Mouse (Mus musculus): ENCODE data around the gene Ociad2. TPM values are rescaled to one million over a fixed set of nuclear protein-coding genes. Genes with fewer than 3 reads are reported as not detected.

Gene Ociad2
- polyA plus RNA-seq (2014; fragmentation: Nextera tagmentation; extraction: Ambion mirVana), result 22.0 and 22.5 TPM in 2 replicates

- WGBS, result 81% methylated on average over 8 of the region's 8 CpGs
- Histone ChIP-seq H3K27me3 (ENCODE audit: control insufficient read depth, insufficient read depth, low read length) (no peaks in the 10 kb centered on the region), H3K4me2 (ENCODE audit: low read depth, low read length) (no peak within 1 kb of the TSS), H3K4me1 (ENCODE audit: control insufficient read depth, insufficient read depth, low read length) (no peaks in the 10 kb centered on the region; the same call in 1 of the 2 replicates), H3K36me3 (ENCODE audit: control insufficient read depth, insufficient read depth, low read length) (no peaks in the 10 kb centered on the region), H3K4me3 (ENCODE audit: low read depth, low read length) (no peak within 1 kb of the TSS), H3K9ac (replicated peaks; ENCODE audit: low read depth, low read length) (no peak within 1 kb of the TSS), H3K9me3 (ENCODE audit: control insufficient read depth, low read length) (no peaks in the 10 kb centered on the region), H3K27ac (ENCODE audit: low read depth, low read length) (no peak within 1 kb of the TSS)
- ATAC-seq (ENCODE audit: low read depth), result no peak
These were observed at the start of gene Ociad2 for GRCm38 (mm10) chr5:73340723-73341235. Gene Ociad2, minus strand, starts transcription at chr5:73341028.

DNA sequence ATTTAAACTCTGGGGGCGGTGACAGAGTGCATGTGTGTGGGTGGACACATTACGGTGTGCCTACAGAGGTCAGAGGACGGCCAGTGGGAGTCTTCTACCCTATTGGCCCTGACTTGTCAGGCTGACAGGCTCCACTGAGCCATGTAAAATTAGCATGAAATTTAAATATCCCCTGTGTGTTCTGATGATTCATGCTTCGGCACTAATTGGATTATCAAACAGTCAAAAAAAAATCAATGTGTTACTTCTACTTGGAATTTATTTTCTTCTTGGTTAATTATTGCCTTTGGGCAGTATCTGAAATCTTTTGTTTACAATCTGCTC is 42.8 kb upstream of the Ociad2 start:
- Histone ChIP-seq H3K4me2 (ENCODE audit: low read depth, low read length) (no peak overlapping the region), H3K27ac (ENCODE audit: low read depth, low read length) (no peak overlapping the region), H3K36me3 (ENCODE audit: control insufficient read depth, insufficient read depth, low read length) (no peaks in the 10 kb centered on the region), H3K9ac (replicated peaks; ENCODE audit: low read depth, low read length) (no peak overlapping the region), H3K4me3 (ENCODE audit: low read depth, low read length) (no peak overlapping the region), H3K4me1 (ENCODE audit: control insufficient read depth, insufficient read depth, low read length) (no peaks in the 10 kb centered on the region), H3K27me3 (ENCODE audit: control insufficient read depth, insufficient read depth, low read length) (0 out of 2 replicates have a peak, but pooled peaks cover 2% of the 10 kb centered on the region), H3K9me3 (ENCODE audit: control insufficient read depth, low read length) (no peaks in the 10 kb centered on the region)
- WGBS, result 29% methylated on average over 4 of the region's 4 CpGs
- no peak for ATAC-seq (ENCODE audit: low read depth)

GRCm38 (mm10) chr5:73382737-73383646 is 42.2 kb upstream of the Ociad2 start:
- WGBS, result 32% methylated on average over 3 of the region's 3 CpGs
- ATAC-seq (ENCODE audit: low read depth), result no peak; the same call in 1 of the 2 replicates

DNA sequence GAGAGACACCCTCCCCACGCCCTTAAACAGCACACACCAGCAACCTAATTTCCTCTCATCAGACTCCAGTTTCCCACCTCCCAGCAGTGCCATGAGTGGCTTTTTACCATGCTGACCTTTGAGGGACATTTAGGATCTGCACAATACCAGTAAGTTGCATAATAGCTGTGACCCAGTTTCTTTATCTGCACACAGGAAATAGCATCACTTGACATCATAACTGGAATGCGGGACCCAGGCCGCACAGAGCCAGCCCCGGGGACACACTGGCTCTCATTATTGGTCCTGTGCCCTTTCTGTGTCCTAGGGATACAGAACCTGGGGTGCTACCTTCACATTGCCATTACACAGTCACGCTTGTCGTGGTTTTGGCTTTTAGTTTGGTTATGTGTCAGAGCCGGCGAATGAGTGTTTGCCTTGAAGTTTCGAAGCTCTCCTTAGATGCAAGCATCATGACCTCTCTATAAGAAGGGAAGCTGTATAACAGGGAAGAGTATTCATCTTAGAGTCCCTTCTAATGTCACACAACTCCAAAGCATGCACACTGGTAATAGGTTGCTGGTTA is 41.2 kb upstream of the Ociad2 start:
- ATAC-seq (ENCODE audit: low read depth), result no peak

More at GRCm38 (mm10) chr5:73382737-73383646, 42.2 kb upstream of the Ociad2 start:
- no peak overlapping the region for H3K27ac ChIP-seq (ENCODE audit: low read depth, low read length)
- H3K4me2 ChIP-seq (ENCODE audit: low read depth, low read length), result no peak overlapping the region
- 0 out of 2 replicates have a peak, but pooled peaks cover 2% of the 10 kb centered on the region for H3K27me3 ChIP-seq (ENCODE audit: control insufficient read depth, insufficient read depth, low read length)
- H3K4me1 ChIP-seq (ENCODE audit: control insufficient read depth, insufficient read depth, low read length), result no peaks in the 10 kb centered on the region
- no peak overlapping the region for H3K4me3 ChIP-seq (ENCODE audit: low read depth, low read length)
- no peak overlapping the region for H3K9ac ChIP-seq (replicated peaks; ENCODE audit: low read depth, low read length)
- H3K9me3 ChIP-seq (ENCODE audit: control insufficient read depth, low read length), result no peaks in the 10 kb centered on the region
- no peaks in the 10 kb centered on the region for H3K36me3 ChIP-seq (ENCODE audit: control insufficient read depth, insufficient read depth, low read length)

DNA sequence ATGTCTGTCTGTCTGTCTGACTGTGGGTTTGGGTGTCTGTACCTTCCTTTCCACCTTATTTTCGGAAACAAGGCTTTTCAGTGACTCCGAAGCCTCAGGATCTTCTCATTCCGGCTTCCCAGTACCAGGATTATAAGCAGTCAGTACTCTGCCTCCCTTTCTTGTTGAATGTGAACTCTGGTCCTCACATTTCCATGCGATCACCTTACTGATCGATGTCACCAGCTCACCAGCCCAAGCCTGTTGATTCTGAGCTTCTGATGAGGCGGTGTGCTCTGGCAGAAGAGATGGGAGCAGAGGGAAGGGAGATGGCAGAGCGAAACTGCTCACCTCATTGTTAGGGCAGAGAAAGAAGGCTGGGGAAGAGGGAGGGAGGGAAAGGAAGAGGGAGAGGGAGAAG is 40.7 kb upstream of the Ociad2 start:
- H3K4me3 ChIP-seq (ENCODE audit: low read depth, low read length), result no peak overlapping the region
- no peaks in the 10 kb centered on the region for H3K9me3 ChIP-seq (ENCODE audit: control insufficient read depth, low read length)
- no peaks in the 10 kb centered on the region for H3K4me1 ChIP-seq (ENCODE audit: control insufficient read depth, insufficient read depth, low read length)
- no peak overlapping the region for H3K4me2 ChIP-seq (ENCODE audit: low read depth, low read length)
- H3K27ac ChIP-seq (ENCODE audit: low read depth, low read length), result no peak overlapping the region
- no peak overlapping the region for H3K9ac ChIP-seq (replicated peaks; ENCODE audit: low read depth, low read length)
- 0 out of 2 replicates have a peak, but pooled peaks cover 2% of the 10 kb centered on the region for H3K27me3 ChIP-seq (ENCODE audit: control insufficient read depth, insufficient read depth, low read length)
- 80% methylated on average over 7 of the region's 7 CpGs for WGBS
- no peaks in the 10 kb centered on the region for H3K36me3 ChIP-seq (ENCODE audit: control insufficient read depth, insufficient read depth, low read length)
- no peak for ATAC-seq (ENCODE audit: low read depth)

More for the DNA sequence above, 41.2 kb upstream of the Ociad2 start:
- no peak overlapping the region for H3K4me2 ChIP-seq (ENCODE audit: low read depth, low read length)
- no peaks in the 10 kb centered on the region for H3K36me3 ChIP-seq (ENCODE audit: control insufficient read depth, insufficient read depth, low read length)
- H3K9ac ChIP-seq (replicated peaks; ENCODE audit: low read depth, low read length), result no peak overlapping the region
- H3K27ac ChIP-seq (ENCODE audit: low read depth, low read length), result no peak overlapping the region
- H3K9me3 ChIP-seq (ENCODE audit: control insufficient read depth, low read length), result no peaks in the 10 kb centered on the region
- no peak overlapping the region for H3K4me3 ChIP-seq (ENCODE audit: low read depth, low read length)
- 86% methylated on average over 9 of the region's 9 CpGs for WGBS
- 0 out of 2 replicates have a peak, but pooled peaks cover 2% of the 10 kb centered on the region for H3K27me3 ChIP-seq (ENCODE audit: control insufficient read depth, insufficient read depth, low read length)
- H3K4me1 ChIP-seq (ENCODE audit: control insufficient read depth, insufficient read depth, low read length), result no peaks in the 10 kb centered on the region

DNA sequence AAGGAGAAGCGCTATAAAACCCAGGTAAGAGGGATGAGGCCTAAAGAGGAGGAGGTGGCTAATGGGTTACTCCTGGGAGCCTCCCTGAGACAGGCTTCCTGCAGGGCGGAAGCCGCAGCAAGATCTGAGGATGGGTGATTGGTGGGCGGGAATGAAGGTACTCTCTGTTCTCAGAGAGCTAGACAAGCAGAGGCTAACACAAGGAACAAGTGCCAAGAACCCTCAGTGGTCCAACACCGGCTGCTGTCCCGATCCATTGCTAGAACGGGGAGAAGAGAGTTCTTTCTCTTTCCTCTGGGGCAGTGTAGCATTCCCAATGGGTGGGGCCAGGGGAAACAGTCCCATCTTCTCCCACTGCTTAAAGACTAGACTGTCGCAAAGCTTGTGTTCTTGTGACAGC is 40.0 kb upstream of the Ociad2 start:
- H3K27me3 ChIP-seq (ENCODE audit: control insufficient read depth, insufficient read depth, low read length), result 0 out of 2 replicates have a peak, but pooled peaks cover 2% of the 10 kb centered on the region
- WGBS, result 51% methylated on average over 8 of the region's 8 CpGs
- no peak overlapping the region for H3K27ac ChIP-seq (ENCODE audit: low read depth, low read length)
- no peaks in the 10 kb centered on the region for H3K9me3 ChIP-seq (ENCODE audit: control insufficient read depth, low read length)
- H3K4me3 ChIP-seq (ENCODE audit: low read depth, low read length), result no peak overlapping the region
- H3K4me2 ChIP-seq (ENCODE audit: low read depth, low read length), result no peak overlapping the region
- ATAC-seq (ENCODE audit: low read depth), result no peak
- no peaks in the 10 kb centered on the region for H3K36me3 ChIP-seq (ENCODE audit: control insufficient read depth, insufficient read depth, low read length)
- H3K4me1 ChIP-seq (ENCODE audit: control insufficient read depth, insufficient read depth, low read length), result no peaks in the 10 kb centered on the region
- H3K9ac ChIP-seq (replicated peaks; ENCODE audit: low read depth, low read length), result no peak overlapping the region

DNA sequence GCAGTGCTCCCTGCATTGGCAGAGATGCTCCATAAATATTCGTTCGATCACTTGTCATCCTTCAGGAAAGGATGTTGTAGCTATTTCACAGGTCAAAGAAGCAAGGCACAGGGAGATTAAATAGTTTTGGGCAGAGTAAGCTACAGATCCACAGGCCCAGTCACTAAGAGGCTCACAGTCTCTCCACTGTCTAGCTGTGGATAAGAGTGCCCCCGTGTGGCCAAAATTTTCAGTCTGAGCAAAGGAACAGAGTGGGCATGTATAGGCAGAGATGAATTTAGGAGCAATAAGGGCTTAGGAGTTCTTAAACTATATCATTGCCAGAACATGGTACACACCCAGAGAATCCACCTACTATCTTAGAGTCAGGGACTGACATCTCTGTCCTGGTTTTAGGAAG is 39.1 kb upstream of the Ociad2 start:
- no peak overlapping the region for H3K4me2 ChIP-seq (ENCODE audit: low read depth, low read length)
- no peaks in the 10 kb centered on the region for H3K9me3 ChIP-seq (ENCODE audit: control insufficient read depth, low read length)
- ATAC-seq (ENCODE audit: low read depth), result peak; percentile 90
- no peak overlapping the region for H3K4me3 ChIP-seq (ENCODE audit: low read depth, low read length)
- no peaks in the 10 kb centered on the region for H3K4me1 ChIP-seq (ENCODE audit: control insufficient read depth, insufficient read depth, low read length)
- H3K27ac ChIP-seq (ENCODE audit: low read depth, low read length), result no peak overlapping the region
- no peaks in the 10 kb centered on the region for H3K36me3 ChIP-seq (ENCODE audit: control insufficient read depth, insufficient read depth, low read length)
- 0 out of 2 replicates have a peak, but pooled peaks cover 2% of the 10 kb centered on the region for H3K27me3 ChIP-seq (ENCODE audit: control insufficient read depth, insufficient read depth, low read length)
- H3K9ac ChIP-seq (replicated peaks; ENCODE audit: low read depth, low read length), result no peak overlapping the region
- WGBS, result 24% methylated on average over 3 of the region's 3 CpGs

DNA sequence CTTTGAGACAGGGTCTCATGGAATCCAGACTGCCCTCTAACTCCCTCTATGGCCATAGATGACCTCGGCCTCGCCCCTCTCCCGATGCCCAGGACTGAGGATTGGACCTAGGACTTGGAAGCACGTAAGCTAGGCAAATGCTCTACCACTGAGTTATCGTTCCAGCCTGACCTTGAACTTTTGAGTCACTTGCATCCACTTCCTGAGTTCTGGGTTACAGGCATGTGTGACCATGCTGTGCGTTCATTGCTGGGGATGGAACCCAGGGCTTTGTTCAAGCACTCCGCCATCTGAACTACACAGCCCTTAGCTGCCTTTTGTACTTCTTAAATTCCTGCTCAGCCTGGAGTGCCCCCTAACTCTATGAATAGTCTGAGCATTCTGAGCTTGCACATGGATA is 35.7 kb upstream of the Ociad2 start:
- ATAC-seq (ENCODE audit: low read depth), result no peak
- 90% methylated on average over 7 of the region's 7 CpGs for WGBS

GRCm38 (mm10) chr5:73376041-73376440 is 35.2 kb upstream of the Ociad2 start:
- Histone ChIP-seq H3K4me3 (ENCODE audit: low read depth, low read length) (no peak overlapping the region), H3K27me3 (ENCODE audit: control insufficient read depth, insufficient read depth, low read length) (0 out of 2 replicates have a peak, but pooled peaks cover 2% of the 10 kb centered on the region), H3K4me1 (ENCODE audit: control insufficient read depth, insufficient read depth, low read length) (no peaks in the 10 kb centered on the region), H3K4me2 (ENCODE audit: low read depth, low read length) (no peak overlapping the region), H3K9ac (replicated peaks; ENCODE audit: low read depth, low read length) (no peak overlapping the region), H3K9me3 (ENCODE audit: control insufficient read depth, low read length) (no peaks in the 10 kb centered on the region), H3K27ac (ENCODE audit: low read depth, low read length) (no peak overlapping the region), H3K36me3 (ENCODE audit: control insufficient read depth, insufficient read depth, low read length) (no peaks in the 10 kb centered on the region)
- 53% methylated on average over 9 of the region's 9 CpGs for WGBS
- ATAC-seq (ENCODE audit: low read depth), result no peak

More for the DNA sequence above, 35.7 kb upstream of the Ociad2 start:
- Histone ChIP-seq H3K36me3 (ENCODE audit: control insufficient read depth, insufficient read depth, low read length) (no peaks in the 10 kb centered on the region), H3K27me3 (ENCODE audit: control insufficient read depth, insufficient read depth, low read length) (0 out of 2 replicates have a peak, but pooled peaks cover 2% of the 10 kb centered on the region), H3K4me2 (ENCODE audit: low read depth, low read length) (no peak overlapping the region), H3K9ac (replicated peaks; ENCODE audit: low read depth, low read length) (no peak overlapping the region), H3K9me3 (ENCODE audit: control insufficient read depth, low read length) (no peaks in the 10 kb centered on the region), H3K4me1 (ENCODE audit: control insufficient read depth, insufficient read depth, low read length) (no peaks in the 10 kb centered on the region), H3K27ac (ENCODE audit: low read depth, low read length) (no peak overlapping the region), H3K4me3 (ENCODE audit: low read depth, low read length) (no peak overlapping the region)

Data from neural tube, embryonic 14.5 days (tissue).